Comparison of ENCODE assay signal across 8 mouse cellular contexts in genomic region chr19:57363076-57363475, GRCm38 (mm10). TPM values are rescaled to one million over a fixed set of nuclear protein-coding genes. Genes with fewer than 3 reads are reported as not detected.
DNase-seq lines count a peak whose midpoint lies in the region; ATAC-seq lines count a peak whose summit lies in the region.

No protein-coding gene starts in this region.

- H3K4me3 ChIP-seq in heart, embryonic 14.5 days (ENCODE audit: control insufficient read depth in 1 of 2, insufficient read depth in 1 of 2, low read depth in 1 of 2, low read length in 2 of 2), result peak overlapping the region in 1 of 2 experiments; percentile 85; a peak in 2 of 4 replicates
- peak overlapping the region; percentile 16; the same call in 1 of the 2 replicates for H3K4me3 ChIP-seq in brown adipose tissue, adult 24 weeks (ENCODE audit: insufficient read depth, low read depth, low read length)
- H3K4me3 ChIP-seq in hindbrain, embryonic 14.5 days (replicated peaks; ENCODE audit: low read length), result peak overlapping the region; percentile 89
- peak overlapping the region; percentile 14 for H3K4me3 ChIP-seq in midbrain, embryonic 12.5 days

- no peaks in the 10 kb centered on the region for H3K27me3 ChIP-seq in heart, embryonic 14.5 days (ENCODE audit: control insufficient read depth, insufficient read depth, low read length)
- H3K27me3 ChIP-seq in hindbrain, embryonic 14.5 days (ENCODE audit: control insufficient read depth, insufficient read depth, low read length), result no peaks in the 10 kb centered on the region
- H3K27me3 ChIP-seq in midbrain, embryonic 12.5 days, result no peaks in the 10 kb centered on the region

- peak overlapping the region; percentile 74 for H3K4me2 ChIP-seq in heart, embryonic 14.5 days (ENCODE audit: low read length)
- peak overlapping the region; percentile 81 for H3K4me2 ChIP-seq in hindbrain, embryonic 14.5 days (replicated peaks)
- H3K4me2 ChIP-seq in midbrain, embryonic 12.5 days (replicated peaks), result peak overlapping the region; percentile 60

- intact Hi-C loops in left cerebral cortex, postnatal 10 days (cut with DNase I), result no loop called here

- H3K4me1 ChIP-seq in heart, embryonic 14.5 days (ENCODE audit: control insufficient read depth in 2 of 2, insufficient read depth in 2 of 2, low read length in 2 of 2), result peaks cover 40 to 74% of the 10 kb centered on the region in 2 experiments
- H3K4me1 ChIP-seq in brown adipose tissue, adult 24 weeks (ENCODE audit: control insufficient read depth, insufficient read depth, insufficient read length, low read length), result peaks cover 36% of the 10 kb centered on the region
- peaks cover 52% of the 10 kb centered on the region for H3K4me1 ChIP-seq in hindbrain, embryonic 14.5 days (replicated peaks; ENCODE audit: control insufficient read depth, insufficient read depth, low read length)
- H3K4me1 ChIP-seq in midbrain, embryonic 12.5 days, result peaks cover 68% of the 10 kb centered on the region

- no peaks in the 10 kb centered on the region for H3K9me3 ChIP-seq in heart, embryonic 14.5 days (ENCODE audit: control insufficient read depth, low read length)
- H3K9me3 ChIP-seq in hindbrain, embryonic 14.5 days (ENCODE audit: control insufficient read depth, low read length), result no peaks in the 10 kb centered on the region
- H3K9me3 ChIP-seq in midbrain, embryonic 12.5 days, result no peaks in the 10 kb centered on the region

- DNase-seq in heart, adult 9 months (ENCODE audit: low spot score in 2 of 2), result no peak
- DNase-seq in hindbrain, embryonic 14.5 days (ENCODE audit: low spot score), result no peak
- no peak for DNase-seq in left cerebral cortex, postnatal 10 days (ENCODE audit: extremely low spot score in 1 of 2, low spot score in 2 of 2)
- no peak for DNase-seq in T-cell, adult 2 months (ENCODE audit: low spot score)
- no peak for DNase-seq in urinary bladder, postnatal 4 days (ENCODE audit: low spot score in 2 of 2)

- H3K27ac ChIP-seq in heart, embryonic 14.5 days (replicated peaks in 1 of 2; ENCODE audit: control insufficient read depth in 1 of 2, insufficient read depth in 1 of 2, low read depth in 2 of 2, low read length in 2 of 2), result peak overlapping the region; percentile 8 to 25; a peak in 3 of 4 replicates
- peak overlapping the region; percentile 31; the same call in 1 of the 2 replicates for H3K27ac ChIP-seq in brown adipose tissue, adult 24 weeks (replicated peaks; ENCODE audit: low read depth, low read length)
- no peak overlapping the region for H3K27ac ChIP-seq in hindbrain, embryonic 14.5 days
- no peak overlapping the region for H3K27ac ChIP-seq in midbrain, embryonic 12.5 days (replicated peaks)

- WGBS in heart, embryonic 14.5 days, result 29% methylated on average over 7 of the region's 7 CpGs
- WGBS in hindbrain, embryonic 14.5 days, result 36% methylated on average over 7 of the region's 7 CpGs
- 34% methylated on average over 7 of the region's 7 CpGs for WGBS in midbrain, embryonic 12.5 days

- no peak for ATAC-seq in heart, embryonic 14.5 days (ENCODE audit: insufficient number of reproducible peaks, insufficient read depth, low FRiP score, low read depth)
- ATAC-seq in hindbrain, embryonic 14.5 days (ENCODE audit: low FRiP score), result no peak
- ATAC-seq in midbrain, embryonic 12.5 days (ENCODE audit: low FRiP score, low read depth), result no peak

- H3K9ac ChIP-seq in heart, embryonic 14.5 days (ENCODE audit: low read length), result peak overlapping the region; percentile 100; the same call in 1 of the 2 replicates
- peak overlapping the region; percentile 40 for H3K9ac ChIP-seq in hindbrain, embryonic 14.5 days
- H3K9ac ChIP-seq in midbrain, embryonic 12.5 days (replicated peaks), result peak overlapping the region; percentile 7; the same call in 1 of the 2 replicates

- H3K36me3 ChIP-seq in heart, embryonic 14.5 days (ENCODE audit: control insufficient read depth, insufficient read depth, low read length), result no peaks in the 10 kb centered on the region
- 0 out of 2 replicates have a peak, but pooled peaks cover 4% of the 10 kb centered on the region for H3K36me3 ChIP-seq in hindbrain, embryonic 14.5 days (replicated peaks; ENCODE audit: control insufficient read depth, insufficient read depth)
- H3K36me3 ChIP-seq in midbrain, embryonic 12.5 days, result no peaks in the 10 kb centered on the region

RNA-seq across cellular contexts. Expression of gene Fam160b1, which starts 2.6 kb away (rescaled TPM):
- polyA plus RNA-seq in heart, embryonic 14.5 days (2014; fragmentation: Nextera tagmentation; extraction: Ambion mirVana), result 13.4 and 15.1 TPM in 2 replicates
- polyA plus RNA-seq in brown adipose tissue, adult 24 weeks (2012; ENCODE audit: insufficient read depth, insufficient read length, missing spikeins), result 9.0 and 9.3 TPM in 2 replicates
- 17.4 and 18.5 TPM in 2 replicates for polyA plus RNA-seq in hindbrain, embryonic 14.5 days (2014; fragmentation: Nextera tagmentation; extraction: Ambion mirVana)
- 17.7 and 19.1 TPM in 2 replicates for polyA plus RNA-seq in midbrain, embryonic 12.5 days (2016; fragmentation: Nextera tagmentation; extraction: Ambion mirVana)
- 10 to 100 TPM; 23.2 to 24.6 TPM for total RNA-seq in left cerebral cortex, postnatal 10 days (2021)

RNA-seq across cellular contexts. Expression of gene Ablim1, which starts 48.4 kb away (rescaled TPM):
- polyA plus RNA-seq in heart, embryonic 14.5 days (2014; fragmentation: Nextera tagmentation; extraction: Ambion mirVana), result 46.9 and 53.8 TPM in 2 replicates
- 52.5 and 54.2 TPM in 2 replicates for polyA plus RNA-seq in brown adipose tissue, adult 24 weeks (2012; ENCODE audit: insufficient read depth, insufficient read length, missing spikeins)
- 56.6 and 61.8 TPM in 2 replicates for polyA plus RNA-seq in hindbrain, embryonic 14.5 days (2014; fragmentation: Nextera tagmentation; extraction: Ambion mirVana)
- polyA plus RNA-seq in midbrain, embryonic 12.5 days (2016; fragmentation: Nextera tagmentation; extraction: Ambion mirVana), result 23.5 and 24.0 TPM in 2 replicates
- 100 to 1,000 TPM; 126 to 136 TPM for total RNA-seq in left cerebral cortex, postnatal 10 days (2021)

Comparison
In these comparisons a context has a peak if more than half of its experiments do, and no peak if none do; other contexts are left out.
1. H3K27ac ChIP-seq: peak in heart, embryonic 14.5 days (2 of 2) and brown adipose tissue, adult 24 weeks (single experiment); none in hindbrain, embryonic 14.5 days (single experiment) and midbrain, embryonic 12.5 days (single experiment).
2. H3K9ac ChIP-seq: peak in every context shown above with its lines; median percentile 100 in heart, embryonic 14.5 days; 40 in hindbrain, embryonic 14.5 days; 7 in midbrain, embryonic 12.5 days.
3. Peak in every context shown above with its lines, with median percentiles within 50 percentile points of each other: H3K4me2 ChIP-seq.